ENCODE assay signal across 12 mouse cellular contexts in the genomic region with DNA sequence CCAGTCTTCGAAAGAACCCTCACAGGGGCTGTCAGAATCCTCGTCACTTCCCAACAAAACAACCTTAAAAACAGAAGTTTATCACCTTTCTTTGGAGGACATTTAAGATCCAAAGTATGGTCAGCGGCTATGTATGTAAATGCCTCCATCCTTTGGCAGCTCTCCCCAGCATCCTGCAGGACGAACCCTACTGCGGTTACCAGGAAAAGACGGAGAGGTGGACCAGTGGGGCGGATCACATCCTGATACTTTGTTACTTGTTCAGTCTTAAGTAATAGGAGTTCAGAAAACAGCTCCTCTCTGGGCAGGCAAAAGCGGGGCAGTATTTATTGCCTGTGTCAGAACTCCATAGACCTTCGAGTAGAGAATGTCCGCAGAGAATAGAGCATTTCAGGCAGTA.
DNase-seq lines count a peak whose midpoint lies in the region; ATAC-seq and TF ChIP-seq lines count a peak whose summit lies in the region.
"Had no signal": no experiment of that assay in that cellular context is flagged by ENCODE, and none has a peak within 500 bp of the region (broad histone marks: within the 10 kb centered on the region; RNA-seq: fewer than 3 reads in every experiment).

No protein-coding gene starts in this region.

- H3K36me3 ChIP-seq in forebrain, embryonic 14.5 days (ENCODE audit: control insufficient read depth, insufficient read depth, low read length), result no peaks in the 10 kb centered on the region
- H3K36me3 ChIP-seq in forebrain, postnatal 0 days (ENCODE audit: insufficient read depth), result no peaks in the 10 kb centered on the region
- H3K36me3 ChIP-seq: heart, embryonic 10.5 days; liver, embryonic 15.5 days had no signal

- ATAC-seq in forebrain, embryonic 14.5 days, result no peak
- no peak for ATAC-seq in forebrain, postnatal 0 days

- H3K27me3 ChIP-seq in forebrain, embryonic 14.5 days (replicated peaks; ENCODE audit: control insufficient read depth, insufficient read depth, low read length), result no peaks in the 10 kb centered on the region
- H3K27me3 ChIP-seq in forebrain, postnatal 0 days (ENCODE audit: insufficient read depth, low read length), result no peaks in the 10 kb centered on the region
- H3K27me3 ChIP-seq: liver, embryonic 15.5 days had no signal

- no peak overlapping the region for H3K27ac ChIP-seq in forebrain, embryonic 14.5 days (ENCODE audit: low read depth, low read length)
- no peak overlapping the region for H3K27ac ChIP-seq in forebrain, postnatal 0 days (ENCODE audit: low read depth, low read length)
- H3K27ac ChIP-seq: heart, embryonic 10.5 days; layer of hippocampus, adult 2 months; liver, embryonic 15.5 days had no signal

- no peaks in the 10 kb centered on the region for H3K4me1 ChIP-seq in forebrain, embryonic 14.5 days (ENCODE audit: control insufficient read depth, insufficient read depth, low read length)
- H3K4me1 ChIP-seq in forebrain, postnatal 0 days (ENCODE audit: insufficient read depth), result no peaks in the 10 kb centered on the region
- H3K4me1 ChIP-seq: heart, embryonic 10.5 days; liver, embryonic 15.5 days had no signal

- WGBS in forebrain, embryonic 14.5 days, result 44% methylated on average over 10 of the region's 10 CpGs
- 35% methylated on average over 10 of the region's 10 CpGs for WGBS in forebrain, postnatal 0 days

- peak; percentile 10 for DNase-seq in forebrain, embryonic 14.5 days (ENCODE audit: low spot score)
- DNase-seq in forebrain, postnatal 0 days, result no peak
- peak; percentile 62 for DNase-seq in kidney, postnatal 4 days
- DNase-seq in kidney, adult 11 months, result no peak
- DNase-seq in cerebellum, adult 11 months, result peak; percentile 27
- DNase-seq in embryo, embryonic 10.5 days (ENCODE audit: low spot score), result peak; percentile 36
- DNase-seq in ovary, postnatal 36 days (ENCODE audit: low spot score), result no peak
- DNase-seq in adrenal gland, adult (ENCODE audit: inconsistent age in 2 of 2, low spot score in 1 of 2), result no peak
- DNase-seq: thymus, postnatal 14 days had no signal

- no peak overlapping the region for H3K4me3 ChIP-seq in forebrain, embryonic 14.5 days (ENCODE audit: low read depth, low read length)
- no peak overlapping the region for H3K4me3 ChIP-seq in forebrain, postnatal 0 days (ENCODE audit: low read depth, low read length)
- H3K4me3 ChIP-seq: heart, embryonic 10.5 days; layer of hippocampus, adult 2 months; liver, embryonic 15.5 days had no signal

- no peak overlapping the region for H3K9ac ChIP-seq in forebrain, embryonic 14.5 days (ENCODE audit: low read length)
- no peak overlapping the region for H3K9ac ChIP-seq in forebrain, postnatal 0 days
- H3K9ac ChIP-seq: liver, embryonic 15.5 days had no signal

- H3K4me2 ChIP-seq in forebrain, embryonic 14.5 days (ENCODE audit: low read length), result no peak overlapping the region
- H3K4me2 ChIP-seq in forebrain, postnatal 0 days (ENCODE audit: low read depth), result no peak overlapping the region
- H3K4me2 ChIP-seq: liver, embryonic 15.5 days had no signal

- no peaks in the 10 kb centered on the region for H3K9me3 ChIP-seq in forebrain, embryonic 14.5 days (replicated peaks; ENCODE audit: control insufficient read depth, low read length)
- H3K9me3 ChIP-seq in forebrain, postnatal 0 days (ENCODE audit: low read length), result no peaks in the 10 kb centered on the region
- H3K9me3 ChIP-seq: heart, embryonic 10.5 days; liver, embryonic 15.5 days had no signal

- TF ChIP-seq CTCF in forebrain, postnatal 0 days (IDR thresholded peaks at IDR 0.05; ENCODE audit: low read depth), result no peak

Comparison
In these comparisons a context has a peak if more than half of its experiments do, and no peak if none do; other contexts are left out.
1. DNase-seq: peak in forebrain, embryonic 14.5 days (single experiment), kidney, postnatal 4 days (2 of 2), cerebellum, adult 11 months (single experiment) and embryo, embryonic 10.5 days (single experiment); none in forebrain, postnatal 0 days (single experiment), kidney, adult 11 months (single experiment), ovary, postnatal 36 days (single experiment) and adrenal gland, adult (0 of 2).